Mouse (Mus musculus) ovary, postnatal 36 days (tissue): ENCODE measurements around the gene Rsrp1.

Experiments
- DNase-seq: peaks from one replicate; pipeline ENCODE4 v3.0.0; 2022; ENCODE audit warnings: low spot score, mixed read lengths

Gene Rsrp1

GRCm38 (mm10) chr4:134963021-134963776 lies 39.8 kb downstream of the Rsrp1 start:
- DNase-seq: peak; percentile 34

GRCm38 (mm10) chr4:134967887-134968604 lies 44.7 kb downstream of the Rsrp1 start:
- DNase-seq: no peak

DNA sequence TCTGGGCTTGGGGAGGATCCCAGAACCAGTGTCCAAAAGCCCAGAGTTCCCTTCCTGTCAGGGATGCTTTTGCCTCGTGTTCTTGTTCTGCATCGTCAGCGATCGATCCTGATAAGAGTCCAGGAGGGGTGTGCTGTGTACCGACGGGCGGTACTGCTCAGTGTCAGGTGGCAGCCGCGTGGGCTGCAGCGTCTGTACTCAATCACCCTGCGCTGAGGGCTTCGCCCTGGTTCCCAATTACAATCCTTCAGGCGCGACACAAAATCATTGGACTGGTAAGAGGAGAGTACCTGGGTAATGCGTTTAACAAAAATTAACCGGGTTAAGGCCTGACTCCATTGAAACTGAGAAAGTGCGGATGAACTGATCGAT lies 45.2 kb downstream of the Rsrp1 start:
- DNase-seq: no peak

GRCm38 (mm10) chr4:134975261-134975928 lies 52.0 kb downstream of the Rsrp1 start:
- DNase-seq: no peak

DNA sequence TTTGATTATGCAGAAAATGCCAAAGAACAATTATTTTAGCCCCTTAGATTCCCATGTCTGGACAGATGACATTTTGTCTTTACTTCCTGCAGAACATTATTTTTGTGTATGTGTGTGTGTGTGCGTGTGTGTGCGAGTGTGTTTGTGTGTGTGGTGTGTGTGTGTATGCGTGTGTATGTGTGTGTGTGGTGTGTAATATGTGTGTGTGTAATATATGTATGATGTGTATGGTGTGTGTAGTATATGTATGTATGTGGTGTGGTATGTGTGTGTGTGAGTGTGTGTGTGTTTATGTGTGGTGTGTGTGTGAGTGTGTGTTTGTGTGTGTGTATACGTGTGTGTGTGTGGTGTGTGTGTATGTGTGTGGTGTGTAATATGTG lies 52.5 kb downstream of the Rsrp1 start:
- DNase-seq: no peak
